Mouse (Mus musculus) C2C12 (cell line): Measurements from ENCODE around the gene Ap4m1.

Source experiments
- CEBPB ChIP-seq: IDR thresholded peaks from one replicate; pipeline ENCODE4 v1.6.1; 2011; ENCODE audit warnings: low read depth, mild to moderate bottlenecking, control low read depth, moderate library complexity
- CTCF ChIP-seq: IDR thresholded peaks from one replicate; pipeline ENCODE4 v1.5.1; 2011; ENCODE audit not compliant: control insufficient read depth, insufficient read depth, insufficient read length
- FOSL1 ChIP-seq: IDR thresholded peaks from one replicate; pipeline ENCODE4 v1.8.0; 2011; ENCODE audit warnings: mild to moderate bottlenecking, low read length; ENCODE audit not compliant: poor library complexity, insufficient read depth, severe bottlenecking
- MAX ChIP-seq: IDR thresholded peaks from one replicate; pipeline ENCODE4 v1.6.1; 2011; ENCODE audit warnings: mild to moderate bottlenecking, control low read depth
- MYOD1 ChIP-seq: IDR thresholded peaks from one replicate; pipeline ENCODE4 v1.6.1; 2011; ENCODE audit warnings: low read depth; ENCODE audit not compliant: control insufficient read depth, insufficient read length
- MYOG ChIP-seq: IDR thresholded peaks from one replicate; pipeline ENCODE4 v1.6.1; 2011; ENCODE audit not compliant: control insufficient read depth, insufficient read length; ENCODE audit errors: extremely low read depth
- USF1 ChIP-seq: IDR thresholded peaks from one replicate; pipeline ENCODE4 v1.6.1; 2011; ENCODE audit warnings: low read depth, mild to moderate bottlenecking, control low read depth, moderate library complexity

GRCm38 (mm10) chr5:138199576-138199975 is 27.8 kb downstream of the Ap4m1 start:
- TF ChIP-seq CTCF (no peak), MAX (no peak), USF1 (no peak), MYOG (no peak), FOSL1 (no peak), CEBPB (no peak), MYOD1 (no peak)
